Mouse (Mus musculus) heart, adult 18-20 months (tissue): ENCODE results near the gene Vgll4. TPM values are rescaled to one million over a fixed set of nuclear protein-coding genes. Genes with fewer than 3 reads are reported as not detected.

ENCODE experiments used
- DNase-seq, 2 experiments: peaks; one replicate each; pipeline ENCODE4 v3.0.0; 2021 to 2022; ENCODE audit warnings: mixed read lengths in 1 of 2
- total RNA-seq, 2 experiments: library from RNA; stranded (reverse); gene quantifications; 2 replicates each; pipeline ENCODE4 v1.2.3; 2021

Gene Vgll4
- total RNA-seq, 2 experiments from 2014 or later, result 20.4 to 22.9 TPM

DNA sequence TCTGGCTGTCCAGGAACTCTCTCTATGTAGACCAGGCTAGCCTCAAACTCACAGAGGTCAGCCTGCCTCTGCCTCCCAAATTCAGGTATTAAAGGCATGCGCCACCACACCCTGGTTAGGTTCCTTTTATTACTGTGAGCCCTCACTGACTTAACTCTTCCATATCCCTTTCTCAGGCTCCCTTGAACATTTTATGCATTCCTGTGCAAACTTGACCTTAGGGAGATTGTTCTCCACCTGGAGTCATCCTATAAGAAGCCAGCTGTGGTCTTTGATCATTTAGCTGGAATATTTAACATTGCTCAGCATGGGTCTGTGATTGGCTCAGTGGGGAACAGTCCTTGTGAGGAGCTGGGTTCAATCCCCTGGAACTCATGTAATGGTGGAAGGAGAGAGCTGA is 4.5 kb upstream of the Vgll4 start:
- DNase-seq, result no peak

DNA sequence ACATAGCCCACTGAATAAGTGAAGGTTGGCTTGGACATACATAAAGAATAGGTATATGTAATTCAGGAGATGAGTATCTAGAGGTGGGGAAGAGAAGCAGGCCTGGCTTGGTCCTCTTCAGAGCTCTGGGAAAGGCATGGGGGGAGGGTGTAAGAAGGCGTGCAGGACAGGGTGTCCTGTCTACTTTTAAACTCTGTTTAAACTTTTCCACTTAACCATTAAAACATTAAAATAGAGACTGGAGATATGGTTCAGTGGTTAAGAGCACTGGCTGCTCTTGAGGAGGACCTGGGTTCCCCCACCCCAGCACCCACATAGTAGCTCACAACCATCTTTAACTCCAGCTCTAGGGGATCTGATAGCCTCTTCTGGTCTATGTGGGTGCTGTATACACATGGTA is 3.2 kb upstream of the Vgll4 start:
- DNase-seq, result no peak

DNA sequence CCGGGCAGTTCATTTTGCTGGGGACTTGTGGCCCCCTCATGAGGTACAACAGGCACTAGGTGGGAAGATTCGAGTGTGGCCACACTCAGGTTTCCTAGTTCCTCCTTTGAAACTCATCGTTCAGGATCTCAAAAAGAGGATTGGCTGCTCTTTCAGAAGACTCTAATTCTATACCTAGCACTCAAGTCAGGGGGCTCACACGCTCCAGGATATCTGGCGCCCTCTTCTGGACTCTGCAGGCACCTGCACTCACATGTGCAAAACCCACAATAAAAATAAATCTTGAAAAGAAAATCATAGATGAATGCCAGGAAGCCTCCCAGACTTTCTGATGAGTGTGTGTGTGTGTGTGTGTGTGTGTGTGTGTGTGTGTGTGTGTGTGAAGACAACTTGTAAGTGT is 1.1 kb upstream of the Vgll4 start:
- no peak for DNase-seq

DNA sequence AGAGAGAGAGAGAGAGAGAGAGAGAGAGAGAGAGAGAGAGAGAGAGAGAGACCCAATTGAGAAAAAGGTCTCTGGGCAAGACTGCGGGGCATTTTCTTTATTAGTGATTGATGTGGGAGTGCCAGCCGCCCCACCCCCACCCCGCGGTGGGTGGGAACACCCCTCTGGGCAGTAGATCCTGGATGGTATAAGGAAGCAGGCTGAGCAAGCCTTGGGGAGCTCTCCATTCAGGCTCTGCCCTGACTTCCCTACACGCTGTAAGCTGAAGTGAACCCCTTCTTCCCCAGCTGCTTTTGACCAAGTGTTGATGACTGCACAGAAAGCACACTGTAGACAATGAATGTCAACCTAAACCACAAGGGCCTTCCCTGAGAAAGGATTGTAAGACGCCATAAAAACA is 592 bp upstream of the Vgll4 start:
- no peak for DNase-seq

DNA sequence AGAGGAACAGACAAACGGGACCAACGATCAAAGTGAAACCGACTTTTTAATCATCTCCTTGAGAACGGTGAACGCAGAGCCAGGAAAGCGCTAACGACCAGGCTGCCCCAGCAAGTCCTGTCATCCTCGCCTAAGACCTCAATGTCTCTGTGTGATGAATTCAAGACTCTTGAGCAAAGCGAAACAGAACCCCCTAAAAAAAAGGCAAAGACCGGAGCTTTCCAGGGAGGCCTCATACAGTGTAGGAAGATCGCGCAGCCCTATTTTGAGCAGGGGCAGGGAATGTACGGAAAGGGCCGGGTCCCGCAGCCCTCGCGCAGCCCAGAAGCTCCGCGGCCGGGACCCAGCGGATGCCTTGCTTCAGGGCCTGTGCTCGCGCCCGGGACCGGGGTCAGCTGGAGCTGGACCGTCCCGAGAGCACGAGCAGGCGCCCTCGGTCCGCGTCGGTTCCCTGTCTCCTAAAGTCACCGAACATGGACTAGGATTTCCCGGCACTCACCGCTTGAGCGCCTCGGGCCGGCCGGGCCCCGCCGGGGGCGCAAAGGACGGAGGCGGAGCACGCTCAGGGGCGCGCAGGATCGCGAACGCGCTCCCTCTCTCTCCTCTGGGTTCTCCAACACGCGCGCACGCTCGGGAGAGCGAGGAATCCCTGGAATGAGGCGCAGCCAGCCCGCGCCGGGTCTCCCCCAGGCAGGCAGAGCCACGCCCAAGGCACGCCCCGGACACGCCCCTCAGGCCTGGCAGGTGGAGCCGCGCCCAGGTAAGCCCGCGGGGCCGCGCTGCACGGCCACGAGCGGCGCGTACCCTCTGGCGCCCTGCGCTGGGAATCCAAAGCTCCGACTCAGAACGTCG is 1.2 kb downstream of the Vgll4 start:
- DNase-seq, result peak; percentile 75

DNA sequence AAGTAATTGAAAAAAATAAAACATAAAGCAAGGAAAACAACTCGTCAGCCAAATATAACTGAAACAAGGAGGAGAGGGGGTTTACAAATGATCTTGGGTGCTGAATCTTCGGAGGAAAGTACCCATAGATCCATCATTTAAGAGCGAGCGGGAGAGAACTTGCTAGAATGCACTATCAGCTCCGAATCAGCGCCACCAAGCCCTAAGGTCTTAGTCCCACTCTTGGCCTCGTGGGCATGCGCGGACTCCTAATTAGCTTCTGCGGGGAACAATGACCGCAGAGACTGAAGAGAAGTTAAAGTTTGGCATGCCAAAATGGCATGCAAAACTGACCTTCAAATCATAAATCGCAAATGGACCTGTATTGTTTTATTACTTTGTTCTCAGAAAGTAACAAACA is 2.2 kb downstream of the Vgll4 start:
- DNase-seq, result no peak

DNA sequence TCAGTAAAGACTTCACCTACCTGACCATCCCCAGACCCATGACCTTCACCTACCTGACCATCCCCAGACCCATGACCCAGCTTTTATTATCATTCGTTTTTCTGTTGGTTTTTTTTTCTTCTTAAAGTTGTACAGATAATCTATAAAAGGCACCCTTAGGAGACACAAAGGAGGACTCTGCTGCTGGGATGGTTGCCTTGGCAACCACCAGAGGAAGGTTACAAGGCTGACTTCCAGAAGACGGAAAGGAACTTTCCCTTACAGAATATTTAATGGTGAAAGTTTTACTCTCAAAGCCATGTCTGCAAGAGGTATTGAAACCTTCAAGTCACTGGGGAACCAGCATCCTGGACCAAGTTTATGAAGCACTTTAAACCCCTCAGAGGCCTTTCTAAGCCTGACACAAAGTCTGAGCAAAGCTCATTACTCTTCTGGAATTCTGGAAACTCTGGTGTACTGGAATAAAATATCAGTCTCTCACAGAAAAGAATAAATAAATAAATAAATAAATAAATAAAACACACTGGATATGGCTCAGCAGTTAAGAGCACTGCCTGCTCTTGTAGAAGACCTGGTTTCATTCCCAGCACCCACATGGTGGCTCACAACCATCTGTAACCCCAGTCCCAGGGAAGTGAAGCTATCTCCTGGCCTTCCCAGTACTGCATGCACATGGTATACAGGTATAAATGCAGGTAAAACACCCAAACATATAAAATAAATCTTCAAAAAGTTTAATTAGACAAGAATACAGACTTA is 3.2 kb downstream of the Vgll4 start:
- no peak for DNase-seq

DNA sequence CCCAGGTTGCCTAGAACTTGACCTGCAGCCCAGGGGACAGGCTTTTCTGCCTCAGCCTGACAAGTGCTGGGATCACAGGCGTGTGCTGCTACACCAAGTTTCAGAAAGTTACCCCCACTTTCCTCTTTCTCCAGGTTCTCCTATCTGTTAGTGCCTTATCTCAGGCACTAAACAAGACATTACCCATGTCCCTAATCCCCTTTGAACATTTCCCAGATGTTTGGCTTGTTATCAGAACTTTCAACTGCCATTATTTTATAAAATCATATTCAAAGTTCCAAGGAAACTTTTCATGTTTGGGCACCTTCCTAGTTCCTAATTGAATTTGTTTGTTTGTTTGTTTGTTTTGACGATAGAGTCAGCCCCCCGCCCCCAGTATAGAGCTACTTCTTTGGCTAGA is 4.0 kb downstream of the Vgll4 start:
- DNase-seq, result no peak

DNA sequence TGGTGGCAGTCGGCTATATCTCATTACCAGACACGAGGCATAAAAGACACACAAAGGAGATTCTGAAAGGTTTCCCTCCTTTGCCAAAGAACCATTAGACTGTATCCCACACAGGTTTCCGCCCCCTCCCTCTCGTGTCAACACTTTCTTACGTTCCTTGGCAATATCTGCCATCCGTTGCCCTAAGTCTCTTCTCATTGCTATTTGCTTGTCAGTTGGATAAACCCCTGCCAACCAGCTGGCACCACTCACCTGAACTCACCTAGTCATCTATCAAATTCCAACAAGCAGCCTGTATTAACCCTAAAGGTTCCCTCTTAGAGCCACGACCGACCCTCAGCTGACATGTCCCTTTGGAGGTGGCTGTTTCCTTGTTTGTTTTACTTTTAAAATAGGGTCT is 4.4 kb downstream of the Vgll4 start:
- no peak for DNase-seq

DNA sequence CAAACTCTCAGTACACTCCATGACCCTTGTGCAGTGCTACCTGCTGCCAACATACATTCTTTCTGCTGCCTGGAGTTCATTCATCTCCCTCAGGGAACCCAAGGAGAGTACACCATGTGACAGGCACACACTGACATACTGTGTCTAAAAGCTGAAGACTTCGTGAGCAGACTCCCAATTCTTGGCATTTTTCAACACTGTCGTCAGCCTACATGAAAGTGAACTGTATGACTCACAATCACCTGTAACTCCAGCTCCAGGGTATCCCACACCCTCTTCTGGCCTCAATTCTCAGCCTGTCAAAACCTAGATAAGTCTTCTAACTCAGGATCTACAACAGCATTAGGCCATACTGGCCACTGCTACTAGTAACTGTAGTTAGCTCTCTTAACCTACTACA is 5.6 kb downstream of the Vgll4 start:
- peak in 1 of 2 experiments; percentile 8 for DNase-seq

DNA sequence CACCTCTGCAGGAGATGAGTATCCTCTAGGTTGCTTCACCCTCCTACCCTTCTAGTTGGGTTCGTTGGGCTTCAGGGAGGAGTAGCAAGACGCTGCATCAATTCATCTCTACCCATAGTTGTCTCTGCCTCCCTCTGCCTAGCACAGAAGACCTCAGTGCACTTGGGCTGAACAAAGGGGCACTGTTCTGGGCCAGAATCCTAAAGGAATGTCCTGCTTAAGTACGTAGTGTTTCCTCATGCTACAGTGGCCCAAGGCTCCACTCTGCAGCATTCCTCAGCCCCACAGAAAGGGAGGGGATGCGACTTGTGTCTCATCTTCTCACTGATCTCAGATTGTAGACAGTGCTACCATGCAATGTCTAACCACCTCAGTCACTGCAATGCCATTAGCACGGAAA is 6.2 kb downstream of the Vgll4 start:
- no peak for DNase-seq

DNA sequence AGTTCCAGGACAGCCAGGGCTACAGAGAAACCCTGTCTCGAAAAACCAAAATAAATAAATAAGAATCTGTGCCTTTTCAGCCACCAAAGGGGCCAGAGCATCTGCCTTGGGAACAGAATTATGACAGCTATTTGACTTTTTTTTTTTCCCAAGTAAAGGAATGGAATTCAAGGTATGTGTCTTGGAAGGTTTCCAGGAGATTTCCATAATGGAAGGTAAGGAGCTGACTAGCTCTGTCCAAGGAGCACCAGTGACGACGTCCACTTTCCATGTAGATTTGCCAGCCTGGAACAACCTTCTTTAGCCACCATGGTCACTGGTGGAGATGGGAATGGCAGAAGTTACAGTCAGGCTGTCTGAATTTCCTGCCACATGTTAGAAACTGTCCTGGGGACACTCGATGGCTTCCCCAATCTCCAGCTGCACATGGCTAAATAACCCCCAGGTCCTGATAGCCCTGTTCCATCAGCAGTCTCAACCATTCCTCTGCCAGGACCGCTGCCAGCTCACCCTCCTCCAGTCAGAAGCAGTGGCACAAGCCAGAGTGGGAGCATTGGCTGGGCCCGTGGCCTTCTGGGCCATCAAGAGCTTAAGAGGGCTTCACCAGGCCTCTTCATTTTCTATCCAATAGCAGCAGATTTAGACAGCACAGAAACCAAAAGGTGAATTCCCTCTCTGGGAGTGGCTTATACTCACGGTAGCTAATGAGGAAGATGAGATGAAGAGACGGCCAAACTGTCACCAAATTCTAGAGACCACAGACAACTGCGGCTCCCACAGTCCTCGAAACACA is 8.3 kb downstream of the Vgll4 start:
- DNase-seq, result no peak

DNA sequence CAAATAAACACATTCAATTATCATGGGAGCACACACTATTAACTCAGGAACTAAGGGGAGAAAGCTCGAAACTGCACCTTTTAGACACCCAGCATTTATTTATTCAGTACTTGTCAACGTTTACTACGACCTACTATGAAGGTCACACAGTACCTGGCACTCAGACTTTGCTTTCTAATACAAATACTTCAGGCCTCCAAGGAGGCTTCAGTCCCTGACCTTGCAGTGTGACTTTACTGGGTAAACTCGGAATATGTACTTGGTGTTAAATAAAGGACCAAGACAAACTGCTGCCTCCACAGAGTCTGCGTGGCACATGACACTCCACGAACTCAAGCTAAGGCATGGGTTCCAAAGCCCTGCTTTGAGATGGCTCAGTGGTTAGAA is 10.8 kb downstream of the Vgll4 start:
- no peak for DNase-seq

DNA sequence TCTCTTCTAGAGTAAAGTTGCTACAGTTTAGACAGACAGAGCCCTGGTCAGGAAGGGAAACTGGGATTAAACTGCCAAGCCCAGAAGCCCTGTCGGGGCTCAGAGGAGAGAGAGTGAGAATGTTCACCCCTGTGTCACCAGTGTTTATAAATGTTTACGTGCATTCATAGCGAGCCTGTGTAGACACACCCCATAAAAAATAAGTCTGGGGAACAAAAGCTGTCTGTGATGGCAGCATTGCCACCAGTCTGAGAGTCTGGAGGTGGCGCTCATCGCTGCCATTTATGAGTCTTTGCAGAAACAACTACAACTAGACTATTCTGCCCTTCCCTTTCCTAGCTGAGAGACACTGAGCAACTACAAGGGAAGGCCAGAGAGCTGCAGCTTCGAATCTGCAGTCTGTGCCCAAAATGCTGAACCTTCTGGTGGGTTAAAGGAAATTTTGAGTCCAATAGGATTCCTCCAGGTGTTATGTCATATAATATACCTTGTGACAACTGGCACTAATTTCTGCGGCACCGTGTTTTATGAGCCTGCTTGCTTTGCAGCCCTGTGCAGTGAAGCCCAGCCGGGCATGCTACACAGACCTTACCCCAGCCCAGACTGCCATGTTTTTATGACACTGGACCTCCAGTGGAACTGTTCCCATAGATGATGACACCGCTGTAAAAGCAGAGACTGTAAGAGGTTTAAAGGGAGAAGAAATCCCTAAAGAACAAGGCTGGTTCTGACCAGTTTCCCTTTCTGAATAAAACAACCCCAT is 11.4 kb downstream of the Vgll4 start:
- no peak for DNase-seq

DNA sequence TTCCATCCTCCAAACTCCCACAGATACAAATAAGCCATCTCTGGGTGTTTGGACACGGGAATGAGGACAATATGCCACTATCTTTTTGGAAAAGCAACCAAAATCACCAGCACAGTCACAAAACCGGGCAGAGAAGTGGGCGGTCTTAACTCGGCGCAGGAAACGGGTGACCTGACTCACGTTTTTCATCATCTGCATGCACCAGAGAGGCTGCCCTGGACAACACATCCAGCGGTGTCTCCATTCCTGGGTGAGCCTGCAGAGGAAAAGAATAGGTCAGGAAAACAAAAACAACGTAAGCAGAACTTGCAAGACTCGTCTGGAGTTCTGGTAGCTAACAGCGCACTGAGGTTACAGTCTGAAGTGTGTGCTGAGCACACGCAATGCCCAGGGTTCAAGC is 12.0 kb downstream of the Vgll4 start:
- DNase-seq, result no peak

DNA sequence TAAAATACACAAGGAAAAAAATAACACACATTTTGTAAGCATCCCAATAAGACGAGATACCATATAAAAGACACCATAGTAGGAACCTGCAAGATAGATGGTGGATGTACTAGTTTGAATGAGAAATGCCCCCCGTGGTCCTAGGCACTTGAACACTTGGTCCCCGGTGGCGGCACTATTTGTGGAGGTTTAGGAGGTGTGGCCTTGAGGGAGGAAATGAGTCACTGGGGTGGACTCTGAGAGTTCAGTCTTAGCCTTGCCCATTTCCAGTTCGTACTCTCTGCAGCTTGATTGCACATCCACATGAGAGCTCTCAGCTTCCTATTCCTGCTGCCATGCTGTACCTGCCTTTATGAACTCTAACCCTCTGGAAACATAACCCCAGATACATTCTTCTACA is 15.3 kb downstream of the Vgll4 start:
- DNase-seq, result no peak

DNA sequence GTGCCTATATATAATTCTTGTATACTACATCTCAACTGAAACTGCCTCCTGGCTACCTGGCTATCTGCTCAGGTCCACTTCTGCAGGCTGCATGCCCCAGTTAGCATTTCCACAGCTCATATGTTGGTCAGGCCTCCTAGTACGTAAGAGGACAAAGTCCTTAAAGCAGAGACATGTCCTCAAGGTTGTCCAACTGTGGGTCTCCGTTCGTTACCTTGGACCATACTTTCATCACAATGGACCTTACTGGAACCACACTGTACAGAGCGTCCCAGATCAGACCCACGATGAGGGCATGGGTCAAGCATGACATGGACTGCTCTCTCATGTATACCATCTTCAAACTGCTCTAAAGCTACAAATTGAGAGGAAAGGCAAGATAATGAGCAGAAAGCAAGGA is 16.2 kb downstream of the Vgll4 start:
- no peak for DNase-seq

DNA sequence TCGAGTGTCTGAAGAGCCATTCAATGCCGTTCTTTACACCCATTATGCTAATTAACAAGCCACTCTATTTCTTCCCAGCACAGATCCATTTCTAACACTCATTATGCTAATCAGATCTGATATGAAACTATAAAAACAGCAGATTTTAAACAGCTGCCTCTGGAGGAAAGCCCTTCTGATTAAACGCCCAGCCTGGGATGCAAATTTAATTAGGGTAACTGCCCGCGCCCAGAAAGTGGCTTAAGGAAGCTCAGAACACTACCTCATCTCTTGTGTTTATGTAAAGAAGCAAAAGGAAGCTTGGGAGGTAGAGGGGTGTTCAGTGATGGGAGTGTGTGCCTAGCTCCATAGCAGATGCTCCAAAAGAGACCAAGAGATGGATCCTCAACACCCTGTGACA is 17.4 kb downstream of the Vgll4 start:
- DNase-seq, result no peak

DNA sequence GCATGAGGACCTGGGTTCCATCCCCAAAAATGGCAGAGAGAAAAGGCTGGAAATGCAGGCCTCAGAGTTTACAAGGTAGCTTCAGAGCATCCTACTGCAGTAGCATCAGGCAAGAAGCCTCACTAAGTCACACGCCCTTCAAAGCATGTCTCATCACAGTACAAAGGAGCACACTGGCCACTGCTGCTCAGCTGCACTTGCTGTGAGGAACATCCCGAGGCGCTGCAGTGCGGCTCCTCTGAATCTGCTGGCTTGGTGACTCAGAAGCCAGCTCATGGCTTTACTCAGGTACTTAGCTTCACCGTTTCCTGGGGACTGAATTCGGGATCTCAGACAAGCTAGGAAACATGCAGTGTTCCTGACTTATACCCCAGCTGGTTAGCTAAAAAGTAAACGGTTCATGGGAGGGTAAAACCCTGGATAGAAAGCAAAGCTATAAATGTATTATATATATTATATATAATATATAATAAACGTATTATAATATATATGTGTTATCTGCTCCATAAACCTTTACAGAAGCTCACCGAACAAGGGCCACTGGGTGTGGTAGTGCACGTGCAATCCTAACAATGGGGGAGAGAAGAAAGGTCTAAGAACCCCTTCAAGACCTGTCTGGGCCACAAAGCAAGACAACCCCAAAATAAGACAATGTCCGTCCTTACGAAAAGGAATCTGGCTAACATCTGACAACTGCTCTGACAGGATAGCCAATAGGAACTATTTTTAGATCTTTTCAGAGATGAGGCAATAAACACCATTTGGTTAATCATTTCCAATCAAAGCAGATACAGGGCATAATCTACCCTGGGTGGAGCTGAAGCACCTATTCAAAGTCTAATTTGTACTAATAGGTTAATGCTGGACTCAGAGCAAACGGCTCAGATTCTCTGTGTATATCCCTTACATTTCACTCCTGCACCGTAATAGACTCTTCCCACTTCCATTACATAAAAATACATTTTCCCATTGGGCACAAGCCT is 25.0 kb downstream of the Vgll4 start:
- DNase-seq, result no peak

DNA sequence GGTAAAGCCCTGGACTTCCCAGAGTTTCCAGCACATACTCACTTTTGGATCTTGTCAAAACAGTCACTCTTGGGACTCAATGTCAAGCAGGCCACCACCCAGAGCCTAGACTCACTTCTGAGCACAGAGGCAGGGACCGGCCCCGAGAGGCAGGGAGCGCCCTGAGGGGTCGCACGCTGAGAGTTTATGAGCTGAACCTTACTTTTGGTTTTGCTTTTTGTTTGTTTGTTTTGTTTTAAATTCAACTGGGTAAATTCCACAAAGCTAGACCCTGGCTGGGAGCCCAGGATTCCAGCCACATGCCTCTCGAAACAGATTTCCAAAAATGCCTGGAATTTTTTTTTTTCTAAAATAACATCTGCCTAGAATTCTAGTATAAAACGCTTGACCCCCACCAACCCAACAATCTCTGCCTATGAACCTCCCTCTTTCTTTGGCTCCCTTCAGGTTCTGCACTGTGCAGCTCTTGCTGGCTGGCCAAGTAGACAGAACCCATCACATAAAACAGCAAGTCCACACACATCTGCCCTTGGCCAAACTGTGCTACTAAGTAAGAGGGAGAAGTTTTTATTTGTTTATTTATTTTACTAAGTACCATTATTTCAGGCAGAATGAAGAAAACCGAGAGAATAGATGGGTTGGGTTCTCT is 28.5 kb downstream of the Vgll4 start:
- peak; percentile 30 to 47 for DNase-seq
